Mouse (Mus musculus) heart, adult 2 months (tissue): ENCODE measurements around the gene Nr2c1. TPM values are rescaled to one million over a fixed set of nuclear protein-coding genes. Genes with fewer than 3 reads are reported as not detected.

Source experiments
- DNase-seq, 2 experiments: peaks; one replicate each; pipeline ENCODE4 v3.0.0; 2021
- H3K27ac ChIP-seq: fragments of 200-600 bp; 2 replicates; pipeline ENCODE4 v1.8.1; 2022
- H3K27me3 ChIP-seq: fragments of 200-500 bp; 2 replicates; pipeline ENCODE4 v1.6.1; 2012; ENCODE audit warnings: mild to moderate bottlenecking, low read length, inconsistent platforms, mixed read lengths; ENCODE audit not compliant: control insufficient read depth, insufficient read depth
- H3K36me3 ChIP-seq: fragments of 200-500 bp; 2 replicates; pipeline ENCODE4 v1.6.1; 2012; ENCODE audit warnings: low read length, inconsistent platforms; ENCODE audit not compliant: control insufficient read depth, insufficient read depth
- H3K4me1 ChIP-seq: fragments of 200-500 bp; 2 replicates; pipeline ENCODE4 v1.6.1; 2011; ENCODE audit warnings: low read length; ENCODE audit not compliant: control insufficient read depth, insufficient read depth
- H3K4me3 ChIP-seq: fragments of 200-600 bp; 2 replicates; pipeline ENCODE4 v1.8.1; 2022
- H3K79me2 ChIP-seq: fragments of 200-500 bp; replicated peaks from 2 replicates; pipeline ENCODE4 v1.6.1; 2012; ENCODE audit warnings: mild to moderate bottlenecking, inconsistent platforms, low read length, moderate library complexity, mixed read lengths; ENCODE audit not compliant: control insufficient read depth, insufficient read depth
- H3K9ac ChIP-seq: fragments of 200-500 bp; 2 replicates; pipeline ENCODE4 v1.6.1; 2012; ENCODE audit warnings: low read depth, mild to moderate bottlenecking, control low read depth, inconsistent platforms, low read length, mixed read lengths
- CTCF ChIP-seq: fragments of 200-600 bp; IDR thresholded peaks from 2 replicates; pipeline ENCODE4 v1.8.1; 2022; ENCODE audit warnings: antibody characterized with exemption, mild to moderate bottlenecking, moderate library complexity
- EP300 ChIP-seq: fragments of 200-500 bp; IDR thresholded peaks from 2 replicates; pipeline ENCODE4 v1.6.1; 2011; ENCODE audit warnings: low read depth, low read length, control low read depth; ENCODE audit not compliant: insufficient read depth
- POLR2A ChIP-seq: fragments of 200-500 bp; IDR thresholded peaks from 2 replicates; pipeline ENCODE4 v1.6.1; 2011; ENCODE audit warnings: mild to moderate bottlenecking, low read depth, low read length, control low read depth; ENCODE audit not compliant: insufficient read depth
- WGBS: fragments of 180-500 bp; shearing (Covaris S2); methylation state at CpG from one replicate; pipeline ENCODE4 v1.1.7; 2018; 5-methylcytosine and 5-hydroxymethylcytosine counted together
- intact Hi-C: fragments of 180-260 bp; cut with DNase I; formaldehyde crosslinking; loops from one replicate; pipeline ENCODE4 v1.15.1; 2025
- long read RNA-seq: library from polyadenylated mRNA; stranded (forward); transcript quantifications from one replicate; pipeline ENCODE4 v2.0.0, GENCODE M21; 2021
- polyA plus RNA-seq: library from polyadenylated mRNA; depleted of rRNA; stranded (reverse); fragments of >200 nt; gene quantifications from 2 replicates; pipeline ENCODE4 v1.2.3, GENCODE M21; 2012; rRNA removed
- total RNA-seq, 2 experiments: library from RNA; stranded (reverse); gene quantifications; 2 replicates each; pipeline ENCODE4 v1.2.3; 2021

The Nr2c1 gene
- total RNA-seq, result 1 to 10 TPM; 6.1 to 6.6 TPM
- polyA plus RNA-seq, result 3.3 and 4.3 TPM in 2 replicates
- long read RNA-seq, transcript Nr2c1-203 (14 exons, 3,732 nt), result major isoform, 5 of 6 reads
- long read RNA-seq, partial matches to known transcripts, result 0 of 6 reads
- long read RNA-seq, other reads (novel, unspliced or antisense), result 1 of 6 reads

DNA sequence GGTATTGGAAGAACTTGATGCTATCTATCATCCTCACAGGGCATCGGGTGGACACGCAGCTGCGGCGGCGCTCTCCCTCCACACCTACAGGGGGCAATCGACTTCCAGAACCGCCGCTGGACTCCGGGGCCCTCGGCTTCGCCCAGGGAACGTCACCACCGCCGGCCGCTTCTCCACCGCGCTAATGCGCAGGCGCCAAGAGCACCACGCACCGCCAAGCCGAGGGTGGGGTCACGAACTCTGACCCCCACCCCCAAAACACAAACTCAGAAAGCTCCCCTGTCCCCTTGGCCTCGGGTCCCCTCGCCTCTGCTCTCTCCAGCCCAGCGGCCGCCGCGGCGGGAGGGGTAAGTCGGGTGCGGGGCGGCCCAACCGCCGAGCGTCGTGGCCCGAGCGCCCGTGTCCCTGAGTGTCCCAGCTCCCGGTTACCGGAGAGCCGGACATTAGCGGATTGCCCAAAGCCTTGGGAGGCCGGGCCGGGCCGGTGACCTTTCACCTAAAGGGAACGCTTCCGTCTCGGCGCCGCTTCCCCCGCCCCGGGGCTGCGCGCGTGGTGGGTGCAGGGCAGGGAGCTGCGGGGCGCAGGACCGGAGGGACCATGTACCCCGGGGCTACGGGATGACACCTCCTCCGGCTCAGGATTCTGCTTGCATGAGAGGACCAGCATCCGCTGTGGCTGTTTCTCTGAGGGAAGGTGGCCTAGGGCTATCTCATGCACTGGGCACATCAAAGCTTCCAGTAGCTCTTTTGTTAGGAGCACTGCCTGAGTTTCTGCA, at the start of gene Nr2c1:
Nr2c1 (plus strand) TSS at position 268 of the 776 bp plus-strand sequence.
- Histone ChIP-seq H3K9ac (peak within 1 kb of the TSS; percentile 87), H3K4me3 (peak within 1 kb of the TSS; percentile 73), H3K27me3 (no peaks in the 10 kb centered on the region), H3K4me1 (peaks cover 2% of the 10 kb centered on the region; the same call in 1 of the 2 replicates), H3K79me2 (no peaks in the 10 kb centered on the region), H3K36me3 (peaks cover 3% of the 10 kb centered on the region; the same call in 1 of the 2 replicates), H3K27ac (peak within 1 kb of the TSS; percentile 96)
- peak; percentile 93 for DNase-seq
- no peak for TF ChIP-seq EP300
- peak; percentile 48 for TF ChIP-seq POLR2A
- peak; percentile 90 for TF ChIP-seq CTCF
- intact Hi-C loops, result loop anchor here (2.0 kb wide), 1 partner anchor 51 kb away; the partner anchor contains the start of gene Ndufa12
- under 1% methylated on average over 64 of the region's 64 CpGs for WGBS

DNA sequence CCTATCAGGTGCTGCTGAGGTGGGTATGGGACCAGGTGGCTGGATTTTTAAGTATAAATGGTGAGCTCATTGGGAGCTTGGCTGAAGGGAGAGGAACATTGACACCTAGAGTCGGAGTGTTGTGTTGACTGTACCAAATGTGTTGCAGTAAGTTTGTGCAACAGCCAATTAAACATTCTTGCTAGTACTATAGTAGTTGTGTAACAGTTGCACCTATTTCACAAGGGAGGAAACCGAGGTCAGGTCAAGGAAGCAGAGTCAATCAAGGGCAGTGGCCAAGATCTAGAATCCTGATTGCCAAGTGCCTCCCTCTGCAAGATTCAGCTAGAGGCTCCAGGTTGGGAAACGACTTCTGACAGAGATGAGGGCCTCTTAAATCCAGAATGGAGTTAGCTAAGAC, 49.7 kb upstream of the Nr2c1 start:
- intact Hi-C loops, result no loop called here
- no peak for DNase-seq
- H3K27me3 ChIP-seq, result no peaks in the 10 kb centered on the region
- H3K79me2 ChIP-seq, result no peaks in the 10 kb centered on the region
- no peak overlapping the region for H3K9ac ChIP-seq
- H3K27ac ChIP-seq, result no peak overlapping the region
- H3K36me3 ChIP-seq, result no peaks in the 10 kb centered on the region; the same call in 1 of the 2 replicates
- 66% methylated on average over 3 of the region's 3 CpGs for WGBS
- TF ChIP-seq POLR2A (no peak), EP300 (no peak), CTCF (no peak)
- H3K4me1 ChIP-seq, result peaks cover 3% of the 10 kb centered on the region
- no peak overlapping the region for H3K4me3 ChIP-seq

- intact Hi-C loops, result no loop called here
- DNase-seq, result no peak
- no peak overlapping the region for H3K27ac ChIP-seq
- H3K79me2 ChIP-seq, result no peaks in the 10 kb centered on the region
- H3K9ac ChIP-seq, result no peak overlapping the region
- peaks cover 5% of the 10 kb centered on the region for H3K4me1 ChIP-seq
- H3K4me3 ChIP-seq, result no peak overlapping the region
- 90% methylated on average over 10 of the region's 10 CpGs for WGBS
- TF ChIP-seq CTCF, result no peak
- TF ChIP-seq POLR2A, result no peak
- no peak for TF ChIP-seq EP300
- no peaks in the 10 kb centered on the region for H3K27me3 ChIP-seq
- no peaks in the 10 kb centered on the region for H3K36me3 ChIP-seq
Observed at GRCm38 (mm10) chr10:94105498-94105897, 42.3 kb upstream of the Nr2c1 start.

GRCm38 (mm10) chr10:94107168-94107567, 40.7 kb upstream of the Nr2c1 start:
- peak overlapping the region; percentile 16; the same call in 1 of the 2 replicates for H3K4me3 ChIP-seq
- WGBS, result 33% methylated on average over 4 of the region's 4 CpGs
- no peak overlapping the region for H3K9ac ChIP-seq
- H3K27ac ChIP-seq, result peak overlapping the region; percentile 47
- TF ChIP-seq EP300 (0 out of 2 replicates have a peak, but pooled peaks have one; percentile 55), POLR2A (no peak; the same call in 1 of the 2 replicates), CTCF (no peak)
- intact Hi-C loops, result no loop called here
- DNase-seq, result peak in 1 of 2 experiments; percentile 54
- H3K27me3 ChIP-seq, result no peaks in the 10 kb centered on the region
- peaks cover 5% of the 10 kb centered on the region for H3K4me1 ChIP-seq
- no peaks in the 10 kb centered on the region for H3K36me3 ChIP-seq
- no peaks in the 10 kb centered on the region for H3K79me2 ChIP-seq

GRCm38 (mm10) chr10:94107607-94108006, 40.2 kb upstream of the Nr2c1 start:
- no peaks in the 10 kb centered on the region for H3K79me2 ChIP-seq
- H3K27me3 ChIP-seq, result no peaks in the 10 kb centered on the region
- intact Hi-C loops, result no loop called here
- TF ChIP-seq CTCF (no peak), EP300 (no peak), POLR2A (no peak)
- H3K27ac ChIP-seq, result peak overlapping the region; percentile 47
- no peak for DNase-seq
- 80% methylated on average over 7 of the region's 7 CpGs for WGBS
- H3K9ac ChIP-seq, result no peak overlapping the region
- peak overlapping the region; percentile 16; the same call in 1 of the 2 replicates for H3K4me3 ChIP-seq
- peaks cover 5% of the 10 kb centered on the region for H3K4me1 ChIP-seq
- no peaks in the 10 kb centered on the region for H3K36me3 ChIP-seq

DNA sequence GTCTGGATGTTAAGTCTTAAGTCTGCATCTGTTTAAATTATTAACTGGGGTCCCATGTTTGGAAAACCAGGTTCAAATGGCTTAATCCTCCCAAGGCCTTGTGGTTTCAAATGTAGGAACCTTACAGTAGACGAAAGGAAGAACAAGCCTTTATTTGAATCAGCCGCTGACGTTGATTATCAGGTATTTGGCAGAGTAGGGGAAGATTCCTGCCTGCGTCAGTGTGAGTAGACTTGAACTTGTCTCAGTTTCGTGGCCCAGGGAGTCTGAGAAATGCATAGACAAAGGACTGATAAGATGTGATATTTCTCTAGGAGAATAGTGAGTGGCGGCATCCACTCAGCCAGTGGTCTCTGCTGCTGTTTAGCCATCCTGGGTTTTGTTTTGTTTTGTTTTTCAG, 39.0 kb upstream of the Nr2c1 start:
- Histone ChIP-seq H3K9ac (no peak overlapping the region), H3K36me3 (no peaks in the 10 kb centered on the region), H3K4me1 (peaks cover 5% of the 10 kb centered on the region), H3K4me3 (no peak overlapping the region), H3K79me2 (no peaks in the 10 kb centered on the region), H3K27me3 (no peaks in the 10 kb centered on the region), H3K27ac (no peak overlapping the region)
- DNase-seq, result no peak
- WGBS, result 95% methylated on average over 6 of the region's 6 CpGs
- TF ChIP-seq EP300 (no peak), CTCF (no peak), POLR2A (no peak)
- intact Hi-C loops, result no loop called here
